Mouse (Mus musculus) layer of hippocampus, postnatal 10 days (tissue): ENCODE measurements around the gene Tmc8. TPM values are rescaled to one million over a fixed set of nuclear protein-coding genes. Genes with fewer than 3 reads are reported as not detected.

ENCODE experiments used
- total RNA-seq, 2 experiments: library from RNA; stranded (reverse); gene quantifications; 2 replicates each; pipeline ENCODE4 v1.2.3; 2021

The Tmc8 gene
- total RNA-seq, 2 experiments from 2014 or later, result 0.60 to 1.5 TPM

Other genes with a start within 250 kb of the Tmc8 start
- gene Tnrc6c, start 127.8 kb upstream of the Tmc8 start, total RNA-seq, result 10 to 100 TPM; 70.1 to 70.4 TPM
- 1 to 10 TPM; 5.5 to 5.9 TPM for gene Tmc6, start 122 bp downstream of the Tmc8 start, total RNA-seq
- not detected for gene 6030468B19Rik, start 15.6 kb downstream of the Tmc8 start, total RNA-seq
- gene Gm20708, start 27.6 kb downstream of the Tmc8 start, total RNA-seq, result 1 to 10 TPM; 3.4 to 3.5 TPM
- 10 to 100 TPM; 11.3 to 12.3 TPM for gene Syngr2, start 27.6 kb downstream of the Tmc8 start, total RNA-seq
- 1 to 10 TPM; 5.6 to 7.3 TPM for gene Afmid, start 43.8 kb downstream of the Tmc8 start, total RNA-seq
- 1 to 10 TPM; 5.4 TPM for gene Tk1, start 44.0 kb downstream of the Tmc8 start, total RNA-seq
- gene Birc5, start 67.2 kb downstream of the Tmc8 start, total RNA-seq, result 1 to 10 TPM; 5.0 to 5.2 TPM
- under 1 TPM in 1 of 2 experiments, not detected in 1; 0.25 TPM for gene Tmem235, start 78.7 kb downstream of the Tmc8 start, total RNA-seq
- gene Tha1, start 91.4 kb downstream of the Tmc8 start, total RNA-seq, result 1 to 10 TPM; 2.1 to 2.3 TPM
- gene Socs3, start 188.0 kb downstream of the Tmc8 start, total RNA-seq, result 1 to 10 TPM; 2.3 to 2.8 TPM
- gene Pgs1, start 204.2 kb downstream of the Tmc8 start, total RNA-seq, result 10 to 100 TPM; 59.2 to 59.6 TPM